Mouse (Mus musculus) heart, embryonic 11.5 days (tissue): ENCODE results near the gene Tcl1b1. TPM values are rescaled to one million over a fixed set of nuclear protein-coding genes. Genes with fewer than 3 reads are reported as not detected.

Experiments
- ATAC-seq: fragments of 200-750 bp; cut with Nextera tagmentation; replicated peaks from 2 replicates; pipeline ENCODE4 v1.8.0; 2017; ENCODE audit warnings: moderate library complexity; ENCODE audit not compliant: insufficient number of reproducible peaks, low FRiP score, low TSS enrichment
- H3K27ac ChIP-seq: fragments of 300-500 bp; sonication (generic); 2 replicates; pipeline ENCODE4 v1.5.1; 2014; ENCODE audit warnings: mild to moderate bottlenecking, low read depth, low read length
- H3K27me3 ChIP-seq: fragments of 300-500 bp; sonication (generic); 2 replicates; pipeline ENCODE4 v1.6.1; 2014; ENCODE audit warnings: mild to moderate bottlenecking, low read length, mixed read lengths; ENCODE audit not compliant: control insufficient read depth, insufficient read depth
- H3K36me3 ChIP-seq: fragments of 300-500 bp; sonication (generic); 2 replicates; pipeline ENCODE4 v1.6.1; 2014; ENCODE audit warnings: mild to moderate bottlenecking, low read length, moderate library complexity, mixed read lengths; ENCODE audit not compliant: control insufficient read depth, insufficient read depth
- H3K4me1 ChIP-seq: fragments of 300-500 bp; sonication (generic); 2 replicates; pipeline ENCODE4 v1.6.1; 2014; ENCODE audit warnings: low read length; ENCODE audit not compliant: control insufficient read depth, insufficient read depth
- H3K4me2 ChIP-seq: fragments of 300-500 bp; sonication (generic); 2 replicates; pipeline ENCODE4 v1.6.1; 2014; ENCODE audit warnings: mild to moderate bottlenecking, moderate library complexity
- H3K4me3 ChIP-seq: fragments of 300-500 bp; sonication (generic); 2 replicates; pipeline ENCODE4 v1.5.1; 2014; ENCODE audit warnings: low read depth, low read length
- H3K9ac ChIP-seq: fragments of 300-500 bp; sonication (generic); 2 replicates; pipeline ENCODE4 v1.6.1; 2014; ENCODE audit warnings: mild to moderate bottlenecking, low read depth, low read length, moderate library complexity
- H3K9me3 ChIP-seq: fragments of 300-500 bp; sonication (generic); replicated peaks from 2 replicates; pipeline ENCODE4 v1.6.1; 2016; ENCODE audit warnings: low read length; ENCODE audit not compliant: control insufficient read depth
- WGBS: fragments of 180-500 bp; shearing (Covaris S2); extraction: QIAGEN DNeasy Blood & Tissue Kit; methylation state at CpG from one replicate; pipeline ENCODE4 v1.1.7; 2014; ENCODE audit not compliant: insufficient replicate concordance; 5-methylcytosine and 5-hydroxymethylcytosine counted together
- polyA plus RNA-seq: library from polyadenylated mRNA; unstranded; fragments of >200 nt; fragmentation: Nextera tagmentation; extraction: Ambion mirVana; gene quantifications from 2 replicates; pipeline ENCODE4 v1.2.1, GENCODE M21; 2014

The Tcl1b1 gene
- polyA plus RNA-seq, 1 experiment from 2014 or later: not detected

DNA sequence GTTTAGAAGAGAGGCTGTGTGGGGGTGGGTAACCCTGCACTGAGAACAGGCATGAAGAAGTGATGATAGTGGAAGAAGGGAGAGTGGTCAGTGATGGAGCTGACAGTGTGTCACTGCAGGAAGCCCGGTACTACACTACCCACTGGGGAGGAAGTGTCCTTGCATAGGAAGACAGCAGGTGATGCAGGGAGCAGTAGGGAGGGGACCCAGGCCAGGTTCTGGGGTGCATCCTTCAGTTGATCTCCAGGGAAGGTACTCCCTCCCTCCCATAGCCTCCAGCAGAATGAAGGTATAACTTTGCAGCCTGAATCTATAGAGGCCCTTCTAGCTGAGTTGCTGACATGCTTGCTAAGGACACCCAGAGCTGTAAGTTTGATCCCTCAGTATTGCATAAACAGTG is 47.6 kb downstream of the Tcl1b1 start:
- 48% methylated on average over 1 of the region's 1 CpGs for WGBS
- H3K4me3 ChIP-seq: no peak overlapping the region
- no peak for ATAC-seq
- H3K27ac ChIP-seq: no peak overlapping the region
- no peak overlapping the region for H3K9ac ChIP-seq
- no peaks in the 10 kb centered on the region for H3K4me1 ChIP-seq
- no peak overlapping the region for H3K4me2 ChIP-seq
- no peaks in the 10 kb centered on the region for H3K27me3 ChIP-seq
- no peaks in the 10 kb centered on the region for H3K36me3 ChIP-seq
- no peaks in the 10 kb centered on the region for H3K9me3 ChIP-seq

DNA sequence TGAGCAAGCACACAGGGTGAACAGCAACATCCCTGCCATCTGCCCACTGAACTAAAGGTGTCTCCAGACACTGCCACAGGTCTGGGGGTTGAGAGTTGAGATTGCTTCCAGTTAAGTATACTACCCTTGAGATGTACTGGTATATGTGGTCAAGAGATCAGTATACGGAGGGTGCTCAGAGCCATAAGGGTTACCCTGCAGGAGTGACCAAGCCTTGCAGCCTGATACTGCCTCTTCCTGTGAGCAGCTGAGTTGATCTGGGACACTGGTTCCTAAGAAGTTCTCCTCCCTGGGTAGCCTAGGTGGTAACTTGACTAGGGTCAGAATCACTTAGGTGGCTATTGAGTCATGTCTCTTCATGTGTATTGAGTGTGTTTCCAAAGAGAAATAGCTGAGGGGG is 49.0 kb downstream of the Tcl1b1 start:
- ATAC-seq: no peak
- WGBS: 90% methylated on average over 1 of the region's 1 CpGs
- no peaks in the 10 kb centered on the region for H3K4me1 ChIP-seq

DNA sequence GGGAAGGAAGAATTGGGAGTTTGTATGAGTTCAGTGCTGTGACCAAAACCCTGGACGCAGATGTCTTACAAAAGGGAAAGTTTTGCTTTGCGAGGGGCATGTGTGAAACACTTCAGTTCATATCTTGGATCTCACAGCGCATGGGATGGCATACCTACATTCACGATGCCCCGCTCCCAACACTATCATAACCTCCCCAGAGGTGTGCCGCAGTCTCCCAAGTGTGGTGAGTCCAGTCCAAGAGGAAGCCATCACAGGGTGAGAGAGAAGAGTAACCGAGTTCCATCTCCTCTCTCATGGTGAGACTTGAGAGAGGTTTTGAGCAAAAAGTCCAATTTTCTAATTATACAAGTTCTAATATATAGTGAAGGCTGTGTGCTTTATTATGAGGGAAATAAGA is 49.7 kb downstream of the Tcl1b1 start:
- 90% methylated on average over 7 of the region's 7 CpGs for WGBS
- ATAC-seq: no peak

More for the DNA sequence above, 49.0 kb downstream of the Tcl1b1 start:
- H3K4me3 ChIP-seq: no peak overlapping the region
- no peak overlapping the region for H3K9ac ChIP-seq
- H3K27me3 ChIP-seq: no peaks in the 10 kb centered on the region
- H3K27ac ChIP-seq: no peak overlapping the region
- no peak overlapping the region for H3K4me2 ChIP-seq
- H3K36me3 ChIP-seq: no peaks in the 10 kb centered on the region
- no peaks in the 10 kb centered on the region for H3K9me3 ChIP-seq

More for the DNA sequence above, 49.7 kb downstream of the Tcl1b1 start:
- H3K9me3 ChIP-seq: no peaks in the 10 kb centered on the region
- no peaks in the 10 kb centered on the region for H3K36me3 ChIP-seq
- H3K4me2 ChIP-seq: no peak overlapping the region
- no peaks in the 10 kb centered on the region for H3K4me1 ChIP-seq
- no peak overlapping the region for H3K27ac ChIP-seq
- H3K27me3 ChIP-seq: no peaks in the 10 kb centered on the region
- H3K4me3 ChIP-seq: no peak overlapping the region
- no peak overlapping the region for H3K9ac ChIP-seq

Other genes starting within 250 kb of the Tcl1b1 start
- 0.10 and 0.42 TPM in 2 replicates for gene Syne3, start 149.9 kb upstream of the Tcl1b1 start, polyA plus RNA-seq
- gene Glrx5, start 127.0 kb upstream of the Tcl1b1 start, polyA plus RNA-seq: 214 and 254 TPM in 2 replicates
- not detected in 2 replicates for gene Tcl1b2, start 13.7 kb upstream of the Tcl1b1 start, polyA plus RNA-seq
- gene Tcl1b5, start 16.7 kb downstream of the Tcl1b1 start, polyA plus RNA-seq: not detected in 2 replicates
- not detected in 2 replicates for gene Tcl1b3, start 31.4 kb downstream of the Tcl1b1 start, polyA plus RNA-seq
- not detected in 2 replicates for gene Tcl1b4, start 42.3 kb downstream of the Tcl1b1 start, polyA plus RNA-seq
- not detected in 2 replicates for gene Tcl1, start 63.1 kb downstream of the Tcl1b1 start, polyA plus RNA-seq
- 0.14 TPM in 1 of 2 replicates, not detected in the other for gene Tunar, start 174.2 kb downstream of the Tcl1b1 start, polyA plus RNA-seq